Mouse (Mus musculus) heart, adult 2 months (tissue): ENCODE results near the gene Afdn.

Experiments used
- CTCF ChIP-seq: fragments of 200-600 bp; IDR thresholded peaks from 2 replicates; pipeline ENCODE4 v1.8.1; 2022; ENCODE audit warnings: antibody characterized with exemption, mild to moderate bottlenecking, moderate library complexity
- EP300 ChIP-seq: fragments of 200-500 bp; IDR thresholded peaks from 2 replicates; pipeline ENCODE4 v1.6.1; 2011; ENCODE audit warnings: low read depth, low read length, control low read depth; ENCODE audit not compliant: insufficient read depth
- POLR2A ChIP-seq: fragments of 200-500 bp; IDR thresholded peaks from 2 replicates; pipeline ENCODE4 v1.6.1; 2011; ENCODE audit warnings: mild to moderate bottlenecking, low read depth, low read length, control low read depth; ENCODE audit not compliant: insufficient read depth

DNA sequence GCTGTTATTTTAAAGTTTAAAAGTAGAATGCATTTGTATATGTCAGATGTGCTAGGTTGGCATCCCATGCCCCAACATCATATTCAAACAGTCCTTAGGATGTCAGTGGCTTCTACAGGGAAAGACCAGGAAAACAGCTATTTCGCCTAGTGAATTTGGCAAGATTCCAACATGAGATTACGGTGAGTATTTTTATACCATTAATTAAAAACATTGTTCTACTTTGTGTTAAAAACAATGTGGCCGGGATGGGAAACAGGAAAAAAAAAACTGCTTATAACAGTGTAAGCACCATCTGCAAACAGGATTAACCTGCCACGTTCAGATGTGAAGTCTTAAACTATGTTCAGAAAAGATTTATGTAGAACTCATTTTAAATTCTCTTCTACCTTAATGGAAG lies 153.6 kb downstream of the Afdn start:
- TF ChIP-seq CTCF: no peak
- no peak for TF ChIP-seq EP300
- no peak for TF ChIP-seq POLR2A
